Mouse (Mus musculus) kidney, adult 8-10 months (tissue): ENCODE data around the gene Ccdc120.

Experiments
- DNase-seq, 2 experiments: peaks; one replicate each; pipeline ENCODE4 v3.0.0; 2022

Gene Ccdc120

DNA sequence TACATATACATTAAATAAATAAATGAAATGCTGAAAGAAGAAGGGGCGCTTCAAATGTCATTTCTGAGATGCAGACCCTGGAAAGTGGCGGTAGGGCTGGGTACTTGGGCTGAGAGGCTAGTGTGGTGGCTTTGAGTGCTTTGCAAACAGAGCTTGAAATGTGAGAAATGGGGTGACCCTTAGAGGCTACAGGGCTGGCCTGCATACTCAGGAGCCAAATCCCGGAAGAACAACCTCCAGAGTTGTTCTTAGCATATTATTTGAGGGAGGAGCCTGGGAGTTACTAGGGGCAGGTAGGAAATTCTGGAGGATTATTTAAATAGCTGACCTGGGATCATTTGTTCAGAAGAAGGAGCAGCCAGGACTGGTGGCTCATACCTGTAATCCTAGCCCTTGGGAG is 60.2 kb downstream of the Ccdc120 start:
- DNase-seq = no peak

DNA sequence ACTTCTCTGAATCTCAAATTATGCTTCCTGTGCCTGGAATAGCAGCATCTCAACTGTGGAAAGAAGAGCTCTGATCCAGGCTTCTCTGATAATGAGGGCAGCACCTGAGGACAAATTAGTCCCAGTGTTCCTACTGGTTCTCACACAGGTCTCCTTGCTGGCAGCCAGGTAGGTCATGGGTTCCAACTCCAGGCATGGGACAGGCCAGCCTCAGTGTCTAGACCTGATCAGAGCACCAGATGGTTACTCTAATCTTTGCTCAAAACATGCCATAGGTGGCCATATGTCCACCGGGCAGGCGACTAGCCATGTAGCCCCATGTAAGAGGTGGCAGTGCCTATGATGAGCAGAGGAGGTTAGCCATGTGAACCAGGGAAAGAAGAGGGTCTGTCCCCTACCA is 62.4 kb downstream of the Ccdc120 start:
- no peak for DNase-seq
